Mouse (Mus musculus): ENCODE measurements at regions not wholly inside any gene's neighbourhood (a gene's known extent, or its start where the extent isn't known, plus 50 kb on each side); places are given as distances from the start of the nearest gene placed in this dataset.
A peak's percentile ranks its signal among the peaks of the same experiment; 100 is the strongest.

DNA sequence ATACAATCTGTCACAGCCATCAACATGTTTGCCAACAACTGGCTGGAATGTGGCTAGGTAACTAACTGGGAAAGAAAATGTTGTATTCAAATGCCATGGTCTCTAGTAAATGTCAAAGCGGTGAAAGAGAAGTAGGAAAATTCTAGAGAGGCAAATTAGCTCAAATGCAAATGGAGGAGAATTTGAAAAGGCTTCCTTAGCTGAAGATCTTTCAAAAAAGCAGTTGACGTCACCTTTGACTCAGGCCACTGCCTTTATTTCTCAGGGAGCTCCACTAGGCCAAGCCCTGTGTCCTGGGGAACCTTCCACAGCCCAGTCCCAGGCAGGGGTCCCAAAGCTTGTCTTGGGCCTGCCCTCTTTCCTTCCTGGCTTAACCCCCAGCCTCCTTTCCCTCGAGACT lies 136.6 kb downstream of the Tmem38b start:
- Histone ChIP-seq H3K9ac (no peak overlapping the region), H3K4me3 (no peak overlapping the region), H3K36me3 (no peaks in the 10 kb centered on the region), H3K9me3 (0 out of 2 replicates have a peak, but pooled peaks cover 5% of the 10 kb centered on the region), H3K4me1 (no peaks in the 10 kb centered on the region), H3K4me2 (replicated peaks) (no peak overlapping the region), H3K27ac (no peak overlapping the region), H3K27me3 (no peaks in the 10 kb centered on the region)
- WGBS, result 71% methylated on average over 3 of the region's 3 CpGs
- no peak for ATAC-seq (ENCODE audit: insufficient number of reproducible peaks, insufficient read depth, low FRiP score, low TSS enrichment)

DNA sequence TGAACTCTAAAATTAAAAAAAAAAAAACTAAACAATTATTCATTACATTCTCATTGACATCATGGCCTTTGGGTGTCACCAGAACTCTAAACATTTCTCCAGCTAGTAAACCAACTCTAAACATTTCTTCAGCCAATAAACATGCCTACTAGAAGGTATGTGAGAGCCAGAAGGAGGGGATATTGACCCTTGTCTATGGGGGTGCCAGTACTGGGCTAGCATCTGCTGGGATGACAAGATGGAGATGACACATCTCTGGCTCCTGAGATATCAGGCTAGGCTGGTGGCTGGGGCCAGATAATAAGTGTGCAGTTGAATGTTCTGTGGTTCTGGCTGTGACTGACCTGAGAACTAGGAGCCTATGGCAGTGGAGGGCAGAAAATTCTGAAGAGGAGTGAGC lies 144.6 kb downstream of the Tmem38b start:
- H3K27ac ChIP-seq, result no peak overlapping the region
- no peak overlapping the region for H3K4me3 ChIP-seq
- ATAC-seq (ENCODE audit: insufficient number of reproducible peaks, insufficient read depth, low FRiP score, low TSS enrichment), result no peak
- H3K4me2 ChIP-seq (replicated peaks), result no peak overlapping the region
- 0 out of 2 replicates have a peak, but pooled peaks cover 9% of the 10 kb centered on the region for H3K9me3 ChIP-seq
- H3K36me3 ChIP-seq, result no peaks in the 10 kb centered on the region
- no peak overlapping the region for H3K9ac ChIP-seq
- H3K27me3 ChIP-seq, result no peaks in the 10 kb centered on the region
- no peaks in the 10 kb centered on the region for H3K4me1 ChIP-seq

DNA sequence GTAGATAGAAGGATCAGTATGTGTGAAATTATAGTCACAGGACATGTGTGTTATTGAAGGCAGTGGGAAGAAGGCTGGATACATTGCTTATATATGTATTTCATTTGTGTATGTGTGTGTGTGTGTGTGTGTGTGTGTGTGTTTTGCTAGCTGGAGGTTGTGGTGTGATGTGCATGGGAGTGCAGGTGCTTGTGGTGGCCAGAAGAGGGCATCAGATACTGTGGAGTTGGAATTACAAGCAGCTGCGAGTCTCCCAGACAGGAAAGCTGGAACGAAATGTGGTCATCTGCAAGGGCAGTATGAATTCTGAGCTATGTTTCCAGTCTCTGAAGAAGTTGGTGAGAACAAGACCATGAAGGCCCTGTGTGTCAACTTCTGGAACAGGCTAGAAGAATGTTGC lies 145.1 kb downstream of the Tmem38b start:
- H3K9me3 ChIP-seq, result 0 out of 2 replicates have a peak, but pooled peaks cover 9% of the 10 kb centered on the region
- H3K27me3 ChIP-seq, result no peaks in the 10 kb centered on the region
- ATAC-seq (ENCODE audit: insufficient number of reproducible peaks, insufficient read depth, low FRiP score, low TSS enrichment), result no peak
- H3K4me3 ChIP-seq, result no peak overlapping the region
- H3K27ac ChIP-seq, result no peak overlapping the region
- no peaks in the 10 kb centered on the region for H3K4me1 ChIP-seq
- H3K36me3 ChIP-seq, result no peaks in the 10 kb centered on the region
- no peak overlapping the region for H3K9ac ChIP-seq
- WGBS, result 98% methylated on average over 2 of the region's 2 CpGs
- no peak overlapping the region for H3K4me2 ChIP-seq (replicated peaks)

DNA sequence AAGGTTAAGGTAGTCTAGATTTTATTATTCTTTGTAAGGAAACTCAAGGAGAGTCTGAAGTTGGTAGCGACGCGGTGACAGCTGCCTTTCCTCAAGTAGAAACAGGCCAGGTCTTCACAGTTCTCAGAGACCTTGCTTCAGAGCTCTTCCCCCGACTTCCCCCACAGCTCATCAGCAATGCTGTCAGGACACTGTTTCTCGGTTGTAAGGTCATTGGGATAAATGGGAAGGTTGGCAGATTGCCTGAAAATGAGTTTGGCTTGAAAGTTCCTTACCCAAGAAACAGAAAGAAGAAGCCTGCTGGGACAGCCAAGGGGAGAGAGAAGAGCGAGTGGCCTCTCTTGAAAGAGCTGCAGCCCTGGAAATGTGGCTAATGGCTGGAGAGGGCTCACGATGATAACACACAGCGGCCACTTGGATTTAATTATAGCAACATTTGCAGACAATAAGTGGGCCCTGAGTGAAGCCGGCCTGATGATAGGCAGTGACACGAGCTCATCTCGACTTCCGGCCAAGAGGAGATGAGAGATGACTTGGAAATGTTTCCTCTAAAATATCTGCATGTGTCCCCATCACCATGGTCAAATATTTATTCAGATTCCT lies 150.3 kb downstream of the Tmem38b start:
- Histone ChIP-seq H3K4me3 (no peak overlapping the region), H3K27me3 (no peaks in the 10 kb centered on the region), H3K36me3 (no peaks in the 10 kb centered on the region), H3K4me2 (replicated peaks) (no peak overlapping the region), H3K27ac (no peak overlapping the region), H3K9ac (no peak overlapping the region), H3K4me1 (no peaks in the 10 kb centered on the region), H3K9me3 (0 out of 2 replicates have a peak, but pooled peaks cover 1% of the 10 kb centered on the region)
- WGBS, result 63% methylated on average over 12 of the region's 12 CpGs
- ATAC-seq (ENCODE audit: insufficient number of reproducible peaks, insufficient read depth, low FRiP score, low TSS enrichment), result no peak

DNA sequence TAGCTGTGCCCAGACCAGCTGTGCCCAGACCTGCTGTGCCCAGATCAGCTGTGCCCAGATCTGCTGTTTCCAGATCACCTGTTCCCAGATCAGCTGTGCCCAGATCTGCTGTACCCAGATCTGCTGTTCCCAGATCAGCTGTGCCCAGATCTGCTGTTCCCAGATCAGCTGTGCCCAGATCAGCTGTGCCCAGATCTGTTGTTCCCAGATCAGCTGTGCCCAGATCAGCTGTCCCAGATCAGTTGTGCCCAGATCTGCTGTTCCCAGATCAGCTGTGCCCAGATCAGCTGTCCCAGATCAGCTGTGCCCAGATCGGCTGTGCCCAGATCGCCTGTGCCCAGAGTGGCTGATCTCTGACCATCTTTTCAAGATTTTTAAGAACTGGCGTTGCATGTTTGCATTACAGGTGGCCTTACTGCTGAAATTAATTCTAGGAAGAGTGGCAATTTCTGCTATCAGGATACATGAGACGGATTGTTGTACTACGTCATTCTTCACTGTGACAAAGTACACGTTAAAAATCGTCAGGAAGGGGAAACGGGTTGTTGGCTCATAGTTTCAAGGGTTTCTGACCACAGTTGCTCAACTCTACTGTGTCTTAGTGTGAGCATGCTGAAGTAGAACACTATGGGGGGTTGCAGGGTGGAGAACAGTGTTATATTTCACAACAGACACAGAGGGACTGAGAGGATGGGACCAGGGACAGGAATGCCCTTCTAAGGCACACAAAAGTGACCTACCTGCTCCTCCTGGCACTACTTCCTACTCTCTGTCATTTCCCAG lies 160.9 kb downstream of the Tmem38b start:
- WGBS, result 81% methylated on average over 8 of the region's 8 CpGs
- Histone ChIP-seq H3K4me3 (no peak overlapping the region), H3K36me3 (no peaks in the 10 kb centered on the region), H3K4me2 (replicated peaks) (no peak overlapping the region), H3K27me3 (no peaks in the 10 kb centered on the region), H3K9ac (no peak overlapping the region), H3K27ac (no peak overlapping the region), H3K9me3 (no peaks in the 10 kb centered on the region), H3K4me1 (no peaks in the 10 kb centered on the region)
- no peak for ATAC-seq (ENCODE audit: insufficient number of reproducible peaks, insufficient read depth, low FRiP score, low TSS enrichment)

- H3K36me3 ChIP-seq, result no peaks in the 10 kb centered on the region
- no peak overlapping the region for H3K4me2 ChIP-seq (replicated peaks)
- ATAC-seq (ENCODE audit: insufficient number of reproducible peaks, insufficient read depth, low FRiP score, low TSS enrichment), result no peak
- H3K9me3 ChIP-seq, result no peaks in the 10 kb centered on the region
- H3K27me3 ChIP-seq, result no peaks in the 10 kb centered on the region
- WGBS, result 80% methylated on average over 11 of the region's 11 CpGs
- no peak overlapping the region for H3K4me3 ChIP-seq
- no peak overlapping the region for H3K27ac ChIP-seq
- no peak overlapping the region for H3K9ac ChIP-seq
- no peaks in the 10 kb centered on the region for H3K4me1 ChIP-seq
Measured at GRCm38 (mm10) chr4:53987536-53987935, 161.7 kb downstream of the Tmem38b start.

- Histone ChIP-seq H3K9me3 (no peaks in the 10 kb centered on the region), H3K4me2 (replicated peaks) (no peak overlapping the region), H3K36me3 (no peaks in the 10 kb centered on the region), H3K4me3 (no peak overlapping the region), H3K9ac (no peak overlapping the region), H3K27me3 (no peaks in the 10 kb centered on the region), H3K27ac (no peak overlapping the region), H3K4me1 (no peaks in the 10 kb centered on the region)
- no peak for ATAC-seq (ENCODE audit: insufficient number of reproducible peaks, insufficient read depth, low FRiP score, low TSS enrichment)
- 27% methylated on average over 12 of the region's 12 CpGs for WGBS
Measured at GRCm38 (mm10) chr4:54021069-54021829, 195.4 kb downstream of the Tmem38b start.

DNA sequence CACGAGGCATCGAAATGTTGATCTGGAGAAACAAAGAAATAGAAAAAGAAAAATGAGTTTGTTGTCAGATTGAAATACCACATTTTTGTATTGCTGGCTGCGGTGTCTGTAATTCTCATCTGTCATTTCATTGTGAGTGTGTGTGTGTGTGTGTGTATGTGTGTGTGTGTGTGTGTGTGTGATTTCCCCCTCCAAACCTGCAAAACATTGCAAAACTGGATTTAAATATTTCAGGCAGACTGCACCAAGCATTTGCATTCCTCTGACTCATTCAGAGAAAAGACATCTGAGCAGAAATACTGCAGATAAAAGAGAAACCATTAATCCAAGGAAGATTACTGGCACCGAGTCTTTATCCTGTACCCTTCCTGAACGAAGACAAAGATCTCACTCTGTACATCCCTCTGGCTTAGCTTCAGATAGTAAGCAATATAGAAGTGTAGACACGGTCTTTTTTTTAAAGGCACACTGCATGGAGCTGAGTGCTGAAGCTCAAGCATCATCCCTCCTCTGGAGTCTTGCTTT lies 196.1 kb downstream of the Tmem38b start:
- Histone ChIP-seq H3K4me1 (no peaks in the 10 kb centered on the region), H3K27ac (no peak overlapping the region), H3K4me3 (no peak overlapping the region), H3K4me2 (replicated peaks) (no peak overlapping the region), H3K36me3 (no peaks in the 10 kb centered on the region), H3K9me3 (no peaks in the 10 kb centered on the region), H3K27me3 (no peaks in the 10 kb centered on the region), H3K9ac (no peak overlapping the region)
- ATAC-seq (ENCODE audit: insufficient number of reproducible peaks, insufficient read depth, low FRiP score, low TSS enrichment), result no peak
- WGBS, result 61% methylated on average over 6 of the region's 6 CpGs

GRCm38 (mm10) chr4:54026919-54027318 lies 201.1 kb downstream of the Tmem38b start:
- Histone ChIP-seq H3K4me3 (no peak overlapping the region), H3K9ac (no peak overlapping the region), H3K9me3 (no peaks in the 10 kb centered on the region), H3K4me2 (replicated peaks) (no peak overlapping the region), H3K4me1 (peaks cover 22% of the 10 kb centered on the region), H3K27me3 (no peaks in the 10 kb centered on the region), H3K36me3 (no peaks in the 10 kb centered on the region), H3K27ac (no peak overlapping the region)
- ATAC-seq (ENCODE audit: insufficient number of reproducible peaks, insufficient read depth, low FRiP score, low TSS enrichment), result no peak
- 83% methylated on average over 3 of the region's 3 CpGs for WGBS

- Histone ChIP-seq H3K4me3 (no peak overlapping the region), H3K4me1 (peaks cover 30% of the 10 kb centered on the region)
- WGBS, result 32% methylated on average over 5 of the region's 5 CpGs
Measured at GRCm38 (mm10) chr4:54027565-54028237, 201.9 kb downstream of the Tmem38b start.

GRCm38 (mm10) chr4:54045258-54046029 lies 219.6 kb downstream of the Tmem38b start:
- Histone ChIP-seq H3K4me3 (no peak overlapping the region), H3K4me2 (replicated peaks) (no peak overlapping the region), H3K4me1 (no peaks in the 10 kb centered on the region; the same call in 1 of the 2 replicates), H3K36me3 (no peaks in the 10 kb centered on the region), H3K9me3 (no peaks in the 10 kb centered on the region), H3K27ac (no peak overlapping the region), H3K27me3 (no peaks in the 10 kb centered on the region), H3K9ac (peak overlapping the region; percentile 7; the same call in 1 of the 2 replicates)
- WGBS, result 53% methylated on average over 14 of the region's 14 CpGs
- no peak for ATAC-seq (ENCODE audit: insufficient number of reproducible peaks, insufficient read depth, low FRiP score, low TSS enrichment)

More at GRCm38 (mm10) chr4:54027565-54028237, 201.9 kb downstream of the Tmem38b start:
- Histone ChIP-seq H3K9ac (no peak overlapping the region), H3K36me3 (no peaks in the 10 kb centered on the region), H3K4me2 (replicated peaks) (no peak overlapping the region), H3K9me3 (no peaks in the 10 kb centered on the region), H3K27me3 (no peaks in the 10 kb centered on the region), H3K27ac (no peak overlapping the region)
- ATAC-seq (ENCODE audit: insufficient number of reproducible peaks, insufficient read depth, low FRiP score, low TSS enrichment), result no peak
